Mouse (Mus musculus) liver, postnatal 0 days (tissue): ENCODE data around the gene Tmem132c.

Experiments
- CTCF ChIP-seq: sonication (generic); IDR thresholded peaks from 2 replicates; pipeline ENCODE4 v1.5.1; 2016; ENCODE audit warnings: antibody characterized with exemption, low read depth
- EP300 ChIP-seq: IDR thresholded peaks from 2 replicates; pipeline ENCODE4 v1.6.1; 2016; ENCODE audit warnings: antibody characterized with exemption, low read depth, mild to moderate bottlenecking

GRCm38 (mm10) chr5:127453580-127453979 lies 212.0 kb downstream of the Tmem132c start:
- TF ChIP-seq CTCF (peak; percentile 52), EP300 (no peak)
